Mouse (Mus musculus) olfactory bulb, adult 2 months (tissue): ENCODE results near the gene Dcaf11. TPM values are rescaled to one million over a fixed set of nuclear protein-coding genes. Genes with fewer than 3 reads are reported as not detected.

Experiments
- H3K27ac ChIP-seq: fragments of 200-500 bp; 2 replicates; pipeline ENCODE4 v1.5.1; 2012; ENCODE audit warnings: low read depth, low read length; ENCODE audit not compliant: insufficient read depth
- H3K4me1 ChIP-seq: fragments of 200-500 bp; 2 replicates; pipeline ENCODE4 v1.6.1; 2012; ENCODE audit warnings: low read length; ENCODE audit not compliant: control insufficient read depth, insufficient read depth
- H3K4me3 ChIP-seq: fragments of 200-500 bp; 2 replicates; pipeline ENCODE4 v1.5.1; 2012; ENCODE audit warnings: mild to moderate bottlenecking, low read depth, low read length, moderate library complexity; ENCODE audit not compliant: insufficient read depth
- CTCF ChIP-seq: fragments of 200-500 bp; IDR thresholded peaks from 2 replicates; pipeline ENCODE4 v1.5.1; 2012; ENCODE audit warnings: low read depth, mild to moderate bottlenecking, low read length, moderate library complexity; ENCODE audit not compliant: insufficient read depth
- POLR2A ChIP-seq: fragments of 200-500 bp; IDR thresholded peaks from 2 replicates; pipeline ENCODE4 v1.6.1; 2012; ENCODE audit warnings: mild to moderate bottlenecking, low read depth, low read length, moderate library complexity; ENCODE audit not compliant: insufficient read depth
- WGBS: fragments of 180-500 bp; shearing (Covaris S2); methylation state at CpG from one replicate; pipeline ENCODE4 v1.1.7; 2018; 5-methylcytosine and 5-hydroxymethylcytosine counted together
- polyA plus RNA-seq: library from polyadenylated mRNA; stranded (reverse); fragments of >200 nt; gene quantifications from 2 replicates; pipeline ENCODE4 v1.2.4, GENCODE M21; 2012; ENCODE audit warnings: low replicate concordance; ENCODE audit not compliant: missing spikeins, insufficient read depth, insufficient read length

The Dcaf11 gene
- polyA plus RNA-seq, 1 experiment, result not detected

- peak overlapping the region; percentile 44 for H3K4me3 ChIP-seq
- 17% methylated on average over 19 of the region's 19 CpGs for WGBS
- H3K4me1 ChIP-seq, result peaks cover 8% of the 10 kb centered on the region
- H3K27ac ChIP-seq, result peak overlapping the region; percentile 56
- peak; percentile 84 for TF ChIP-seq CTCF
- TF ChIP-seq POLR2A, result 0 out of 2 replicates have a peak, but pooled peaks have one; percentile 12
Observed at GRCm38 (mm10) chr14:55603633-55604576, 44.1 kb downstream of the Dcaf11 start.

DNA sequence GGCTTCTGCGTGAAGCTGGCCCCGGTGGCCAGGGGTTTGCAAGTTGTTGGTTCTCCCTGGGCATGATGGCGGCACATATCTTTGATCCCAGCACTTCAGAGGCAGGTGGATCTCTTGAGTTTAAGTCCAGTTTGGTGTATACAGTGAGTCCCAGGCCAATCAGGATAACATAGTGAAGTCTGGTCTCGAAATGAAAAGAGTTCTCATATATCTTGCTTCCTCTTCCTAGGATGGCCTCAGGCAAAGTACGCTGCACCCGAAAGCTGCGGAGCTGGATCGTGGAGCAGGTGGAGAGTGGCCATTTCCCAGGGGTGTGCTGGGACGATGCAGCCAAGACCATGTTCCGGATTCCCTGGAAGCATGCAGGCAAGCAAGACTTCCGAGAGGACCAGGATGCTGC is 45.0 kb downstream of the Dcaf11 start:
- TF ChIP-seq CTCF (no peak), POLR2A (no peak)
- 90% methylated on average over 11 of the region's 11 CpGs for WGBS
- Histone ChIP-seq H3K27ac (no peak overlapping the region), H3K4me3 (no peak overlapping the region), H3K4me1 (peaks cover 8% of the 10 kb centered on the region)

DNA sequence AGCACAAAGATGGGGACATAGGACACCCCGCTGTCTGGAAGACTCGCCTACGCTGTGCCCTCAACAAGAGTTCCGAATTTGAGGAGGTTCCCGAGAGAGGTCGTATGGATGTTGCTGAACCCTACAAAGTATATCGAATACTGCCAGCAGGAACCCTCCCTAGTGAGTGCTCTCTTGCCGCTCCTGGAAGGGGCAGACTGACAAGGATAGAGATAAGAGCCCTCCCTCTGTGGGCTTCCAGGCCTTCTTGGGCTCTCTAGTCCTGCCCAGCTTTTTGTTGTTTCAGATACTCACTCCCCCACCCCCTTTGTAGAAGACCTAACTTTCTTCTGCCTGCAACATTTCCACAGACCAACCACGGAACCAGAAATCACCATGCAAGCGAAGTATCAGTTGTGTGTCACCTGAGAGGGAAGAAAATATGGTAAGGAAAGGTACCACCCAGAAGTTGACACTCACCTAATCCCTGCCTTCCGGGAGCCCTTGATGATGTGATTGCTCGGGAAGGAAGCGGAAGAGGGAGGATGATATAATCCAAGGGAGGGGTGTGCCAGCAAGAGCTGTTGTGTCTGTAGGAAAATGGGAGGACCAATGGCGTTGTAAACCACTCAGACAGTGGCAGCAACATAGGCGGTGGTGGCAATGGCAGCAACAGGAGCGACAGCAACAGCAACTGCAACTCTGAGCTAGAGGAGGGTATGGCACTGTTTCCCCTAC is 46.1 kb downstream of the Dcaf11 start:
- H3K27ac ChIP-seq, result no peak overlapping the region
- H3K4me3 ChIP-seq, result no peak overlapping the region
- peaks cover 8% of the 10 kb centered on the region for H3K4me1 ChIP-seq
- 93% methylated on average over 16 of the region's 16 CpGs for WGBS
- TF ChIP-seq POLR2A (no peak), CTCF (no peak)

DNA sequence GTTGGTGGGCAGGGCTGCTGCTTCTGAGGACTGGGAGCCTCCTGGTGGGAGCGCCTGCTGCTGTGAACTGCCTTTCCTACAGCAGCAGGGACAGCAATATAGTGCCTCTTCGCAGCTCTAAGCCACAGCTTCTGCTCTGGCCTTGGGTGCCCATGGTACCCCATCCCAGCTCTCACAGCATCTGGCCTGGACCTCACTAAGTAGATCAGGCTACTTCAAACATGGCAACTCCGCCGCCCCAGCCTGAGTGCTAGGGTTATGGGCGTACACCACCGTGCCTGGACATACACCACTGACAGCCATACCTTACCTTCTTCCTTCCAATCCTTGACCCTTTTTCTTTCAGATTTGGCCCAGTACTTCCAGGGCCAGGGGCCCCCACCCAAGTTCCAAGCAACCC is 48.5 kb downstream of the Dcaf11 start:
- no peak overlapping the region for H3K4me3 ChIP-seq
- H3K4me1 ChIP-seq, result peaks cover 8% of the 10 kb centered on the region
- TF ChIP-seq POLR2A (no peak), CTCF (no peak)
- WGBS, result 96% methylated on average over 6 of the region's 6 CpGs
- no peak overlapping the region for H3K27ac ChIP-seq

- WGBS, result 51% methylated on average over 6 of the region's 6 CpGs
- TF ChIP-seq POLR2A (no peak), CTCF (no peak)
- Histone ChIP-seq H3K4me3 (no peak overlapping the region), H3K27ac (no peak overlapping the region), H3K4me1 (no peaks in the 10 kb centered on the region)
Observed at GRCm38 (mm10) chr14:55613346-55613745, 53.5 kb downstream of the Dcaf11 start.

DNA sequence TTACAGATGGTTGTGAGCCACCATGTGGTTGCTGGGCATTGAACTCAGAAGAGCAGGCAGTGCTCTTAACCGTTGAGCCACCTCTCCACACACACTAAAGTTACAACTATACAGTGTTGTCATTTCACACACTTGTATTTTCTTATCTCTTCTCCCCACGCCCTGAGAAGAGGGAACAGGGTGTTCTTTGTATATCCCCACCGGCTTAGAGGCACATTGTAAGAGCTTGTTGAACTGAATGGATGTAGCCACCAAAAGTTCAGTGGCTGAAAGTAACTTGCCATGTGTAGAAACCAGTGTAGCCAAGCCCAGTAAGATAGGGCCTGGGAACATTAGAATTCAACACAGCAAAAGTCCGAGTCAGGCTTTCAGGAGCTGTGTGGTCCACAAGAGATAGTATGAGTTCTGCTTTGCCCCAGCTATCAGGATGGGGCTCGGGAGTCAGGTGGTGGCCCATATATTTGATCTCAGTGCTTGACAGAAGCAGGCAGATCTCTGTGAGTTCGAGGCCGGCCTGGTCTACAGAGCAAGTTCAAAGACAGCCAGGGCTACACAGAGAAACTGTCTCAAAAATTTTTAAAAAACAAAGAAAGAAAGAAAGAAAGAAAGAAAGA is 54.9 kb downstream of the Dcaf11 start:
- H3K4me3 ChIP-seq, result no peak overlapping the region
- 81% methylated on average over 7 of the region's 7 CpGs for WGBS
- TF ChIP-seq CTCF (no peak), POLR2A (no peak)
- H3K27ac ChIP-seq, result no peak overlapping the region
- H3K4me1 ChIP-seq, result no peaks in the 10 kb centered on the region

- Histone ChIP-seq H3K4me1 (no peaks in the 10 kb centered on the region), H3K4me3 (no peak overlapping the region), H3K27ac (no peak overlapping the region)
- TF ChIP-seq POLR2A (no peak), CTCF (no peak)
- WGBS, result 78% methylated on average over 2 of the region's 2 CpGs
Observed at GRCm38 (mm10) chr14:55615876-55616275, 56.1 kb downstream of the Dcaf11 start.

DNA sequence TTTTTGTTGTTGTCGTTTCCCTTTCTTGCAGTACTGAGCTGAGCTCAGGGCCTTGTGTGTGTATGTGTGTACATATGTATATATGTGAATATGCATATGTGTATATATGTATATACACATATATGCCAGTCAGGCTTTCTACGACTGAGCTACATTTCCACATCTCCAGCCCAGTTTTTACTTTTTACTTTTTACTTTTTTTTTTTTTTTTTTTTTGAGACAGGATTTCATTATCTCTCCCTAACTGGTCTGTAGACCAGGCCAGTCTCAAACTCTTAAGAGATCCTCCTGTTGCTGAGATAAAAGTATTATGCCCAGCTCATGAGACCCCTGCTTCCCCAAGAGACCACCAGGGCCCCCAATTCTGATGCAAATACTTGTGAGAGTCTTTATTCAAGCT is 57.0 kb downstream of the Dcaf11 start:
- H3K27ac ChIP-seq, result no peak overlapping the region
- no peak overlapping the region for H3K4me3 ChIP-seq
- TF ChIP-seq CTCF (no peak), POLR2A (no peak)
- H3K4me1 ChIP-seq, result no peaks in the 10 kb centered on the region
- WGBS, result 93% methylated on average over 2 of the region's 2 CpGs
